In the genomic region with DNA sequence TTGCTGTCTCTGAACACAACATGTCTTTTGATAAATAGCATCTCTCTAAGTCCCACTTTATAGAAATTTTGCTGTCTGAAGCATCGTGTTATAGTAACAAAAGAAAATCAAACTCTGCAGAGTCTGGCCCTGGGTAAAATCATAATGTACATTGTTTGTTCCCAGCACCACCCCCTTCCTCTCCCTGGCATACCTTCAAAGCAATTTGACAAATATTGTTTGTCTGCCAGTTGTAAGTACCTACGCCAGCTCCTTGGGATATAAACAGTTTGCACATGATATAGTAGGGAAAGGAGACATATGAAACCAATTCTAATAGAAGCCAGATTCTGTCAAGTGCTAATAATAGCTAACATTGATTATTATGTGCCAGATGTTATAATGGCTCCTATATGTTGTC, we compare ENCODE assay signal across 15 mouse cellular contexts. TPM values are rescaled to one million over a fixed set of nuclear protein-coding genes. Genes with fewer than 3 reads are reported as not detected.
DNase-seq lines count a peak whose midpoint lies in the region; ATAC-seq lines count a peak whose summit lies in the region.
"Had no signal": no experiment of that assay in that cellular context is flagged by ENCODE, and none has a peak within 500 bp of the region (broad histone marks: within the 10 kb centered on the region; RNA-seq: fewer than 3 reads in every experiment).

No protein-coding gene starts in this region.

- WGBS in heart, embryonic 13.5 days, result 73% methylated on average over 2 of the region's 2 CpGs
- 56% methylated on average over 2 of the region's 2 CpGs for WGBS in liver, embryonic 16.5 days (ENCODE audit: insufficient replicate concordance)
- WGBS in stomach, embryonic 16.5 days, result 42% methylated on average over 2 of the region's 2 CpGs

- no peak for DNase-seq in heart, postnatal 10 days
- no peak for DNase-seq in liver
- DNase-seq in forelimb bud, embryonic 11.5 days (ENCODE audit: low read depth, low spot score), result peak; percentile 11
- no peak for DNase-seq in adrenal gland, adult 8-10 months
- DNase-seq: B cell, adult 2 months; cerebellum, adult 11-12 months; heart, adult 18-20 months; kidney, adult 18-20 months; left cerebral cortex, postnatal 4 days; liver, embryonic 13.5 days had no signal

- H3K4me1 ChIP-seq in heart, embryonic 13.5 days, result peaks cover 32% of the 10 kb centered on the region
- H3K4me1 ChIP-seq in liver, embryonic 16.5 days (ENCODE audit: control insufficient read depth, low read depth, low read length), result no peaks in the 10 kb centered on the region; the same call in 1 of the 2 replicates
- H3K4me1 ChIP-seq in stomach, embryonic 16.5 days (ENCODE audit: control insufficient read depth, insufficient read depth, low read length), result peaks cover 10% of the 10 kb centered on the region; the same call in 1 of the 2 replicates

- intact Hi-C loops in heart, postnatal 10 days (cut with DNase I), result loop anchor here (5.0 kb wide), 1 partner anchor 55 kb away; no protein-coding TSS in a partner anchor

- no peaks in the 10 kb centered on the region for H3K36me3 ChIP-seq in heart, embryonic 13.5 days
- H3K36me3 ChIP-seq in liver, embryonic 16.5 days (ENCODE audit: control insufficient read depth, insufficient read depth), result no peaks in the 10 kb centered on the region
- no peaks in the 10 kb centered on the region for H3K36me3 ChIP-seq in stomach, embryonic 16.5 days (ENCODE audit: control insufficient read depth, insufficient read depth, low read length)
- H3K36me3 ChIP-seq: forebrain, embryonic 12.5 days; hindbrain, embryonic 10.5 days; liver, embryonic 13.5 days had no signal

- ATAC-seq in heart, embryonic 13.5 days (ENCODE audit: extremely low read depth, insufficient number of reproducible peaks, low FRiP score, low TSS enrichment), result no peak
- ATAC-seq in liver, embryonic 16.5 days (ENCODE audit: low read depth), result no peak
- no peak for ATAC-seq in stomach, embryonic 16.5 days (ENCODE audit: insufficient read depth, low FRiP score)

- H3K9me3 ChIP-seq in heart, embryonic 13.5 days, result no peaks in the 10 kb centered on the region
- no peaks in the 10 kb centered on the region for H3K9me3 ChIP-seq in liver, embryonic 16.5 days (replicated peaks; ENCODE audit: control insufficient read depth, low read length)
- H3K9me3 ChIP-seq in stomach, embryonic 16.5 days (replicated peaks; ENCODE audit: control insufficient read depth, low read length), result no peaks in the 10 kb centered on the region
- H3K9me3 ChIP-seq: forebrain, embryonic 12.5 days; hindbrain, embryonic 10.5 days; liver, embryonic 13.5 days had no signal

- H3K27ac ChIP-seq in heart, embryonic 13.5 days (replicated peaks), result no peak overlapping the region
- no peak overlapping the region for H3K27ac ChIP-seq in liver, embryonic 16.5 days (ENCODE audit: low read length)
- no peak overlapping the region for H3K27ac ChIP-seq in stomach, embryonic 16.5 days (ENCODE audit: low read length)
- H3K27ac ChIP-seq: forebrain, embryonic 12.5 days; hindbrain, embryonic 10.5 days; liver, embryonic 13.5 days had no signal

- peak overlapping the region; percentile 16; the same call in 1 of the 2 replicates for H3K4me2 ChIP-seq in heart, embryonic 13.5 days
- H3K4me2 ChIP-seq in liver, embryonic 16.5 days (ENCODE audit: low read depth, low read length), result 0 out of 2 replicates have a peak overlapping the region, but pooled peaks have one; percentile 9
- H3K4me2 ChIP-seq in stomach, embryonic 16.5 days (ENCODE audit: low read depth, low read length), result peak overlapping the region; percentile 16; the same call in 1 of the 2 replicates
- H3K4me2 ChIP-seq: liver, embryonic 13.5 days had no signal

- no peak overlapping the region for H3K4me3 ChIP-seq in heart, embryonic 13.5 days
- H3K4me3 ChIP-seq in liver, embryonic 16.5 days (ENCODE audit: low read depth, low read length), result no peak overlapping the region
- H3K4me3 ChIP-seq in stomach, embryonic 16.5 days (replicated peaks; ENCODE audit: low read length), result no peak overlapping the region
- H3K4me3 ChIP-seq: forebrain, embryonic 12.5 days; hindbrain, embryonic 10.5 days; liver, embryonic 13.5 days had no signal

- no peaks in the 10 kb centered on the region for H3K27me3 ChIP-seq in heart, embryonic 13.5 days (replicated peaks)
- no peaks in the 10 kb centered on the region for H3K27me3 ChIP-seq in liver, embryonic 16.5 days (ENCODE audit: control insufficient read depth, insufficient read depth, low read depth, low read length)
- no peaks in the 10 kb centered on the region for H3K27me3 ChIP-seq in stomach, embryonic 16.5 days (ENCODE audit: control insufficient read depth, insufficient read depth, low read length)
- H3K27me3 ChIP-seq: forebrain, embryonic 12.5 days; liver, embryonic 13.5 days had no signal

- no peak overlapping the region for H3K9ac ChIP-seq in heart, embryonic 13.5 days
- no peak overlapping the region for H3K9ac ChIP-seq in liver, embryonic 16.5 days (ENCODE audit: low read depth, low read length)
- H3K9ac ChIP-seq in stomach, embryonic 16.5 days (ENCODE audit: low read length), result no peak overlapping the region
- H3K9ac ChIP-seq: forebrain, embryonic 12.5 days; liver, embryonic 13.5 days had no signal

RNA-seq across cellular contexts. Expression of a gene that starts 50.6 kb away (rescaled TPM):
- 8.0 and 9.2 TPM in 2 replicates for polyA plus RNA-seq in heart, embryonic 13.5 days (2015; fragmentation: Nextera tagmentation; extraction: Ambion mirVana)
- total RNA-seq in heart, postnatal 10 days (2021), result 10 to 100 TPM; 33.4 to 42.2 TPM
- polyA plus RNA-seq in liver, embryonic 16.5 days (2015; fragmentation: Nextera tagmentation; extraction: Ambion mirVana), result 4.7 and 5.9 TPM in 2 replicates
- 14.0 and 16.2 TPM in 2 replicates for polyA plus RNA-seq in stomach, embryonic 16.5 days (2015; fragmentation: Nextera tagmentation; extraction: Ambion mirVana)
- 10 to 100 TPM; 27.5 to 34.8 (median 31.5) TPM for total RNA-seq in adrenal gland, adult 8-10 months (2022)

RNA-seq across cellular contexts. Expression of a gene that starts 50.7 kb away (rescaled TPM):
- 8.1 and 9.6 TPM in 2 replicates for polyA plus RNA-seq in heart, embryonic 13.5 days (2015; fragmentation: Nextera tagmentation; extraction: Ambion mirVana)
- 1 to 10 TPM; 8.9 to 9.3 TPM for total RNA-seq in heart, postnatal 10 days (2021)
- polyA plus RNA-seq in liver, embryonic 16.5 days (2015; fragmentation: Nextera tagmentation; extraction: Ambion mirVana), result 1.3 and 1.6 TPM in 2 replicates
- 9.2 and 9.4 TPM in 2 replicates for polyA plus RNA-seq in stomach, embryonic 16.5 days (2015; fragmentation: Nextera tagmentation; extraction: Ambion mirVana)
- total RNA-seq in adrenal gland, adult 8-10 months (2022), result 10 to 100 TPM in 2 of 4 experiments, 1 to 10 TPM in 2; 6.8 to 12.1 (median 8.9) TPM
